Mouse (Mus musculus) spleen, postnatal 4 days (tissue): ENCODE measurements around the gene Hapln4.
A peak's percentile ranks its signal among the peaks of the same experiment; 100 is the strongest.

ENCODE experiments used
- DNase-seq, 2 experiments: peaks; one replicate each; pipeline ENCODE4 v3.0.0; 2022; ENCODE audit warnings: low spot score in 2 of 2

Gene Hapln4

DNA sequence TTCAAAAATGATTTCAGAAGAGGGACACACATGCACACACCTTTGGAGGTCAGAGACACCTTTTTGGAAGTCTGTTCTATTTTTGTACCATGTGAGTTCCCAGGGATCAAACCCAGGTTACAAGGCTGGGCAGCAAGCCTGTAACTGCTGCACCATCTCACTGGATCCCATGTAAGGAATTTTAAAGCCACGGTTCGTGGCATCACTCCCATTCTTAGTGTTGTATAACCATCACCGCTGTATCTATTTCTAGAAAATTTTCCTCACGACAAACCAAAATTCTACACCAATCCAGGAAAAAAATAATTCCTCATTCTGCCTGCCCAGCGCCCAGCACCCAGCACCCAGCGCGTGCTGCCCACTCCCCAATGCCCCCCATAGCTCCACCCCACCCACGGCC lies 16.0 kb downstream of the Hapln4 start:
- DNase-seq, result no peak

DNA sequence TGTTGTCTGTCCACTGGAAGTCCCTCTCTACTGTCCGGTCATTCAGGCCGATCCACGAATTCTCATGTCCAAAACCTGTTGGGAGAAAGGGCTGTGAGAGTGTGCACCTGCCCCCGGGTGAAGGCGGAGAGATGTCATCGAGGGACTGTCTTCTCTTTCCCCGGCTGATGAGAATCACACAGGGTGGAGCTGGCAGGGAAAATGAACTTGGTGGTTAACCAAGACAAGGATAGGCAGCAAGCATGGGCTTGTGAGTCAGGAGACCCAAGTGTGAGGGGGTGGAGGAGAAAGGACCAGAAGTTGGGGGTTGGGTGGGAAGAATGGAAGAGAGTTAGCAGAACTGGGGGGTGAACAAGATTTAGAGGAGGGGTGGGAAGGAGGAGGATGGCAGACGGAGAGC lies 17.0 kb downstream of the Hapln4 start:
- DNase-seq, result no peak

DNA sequence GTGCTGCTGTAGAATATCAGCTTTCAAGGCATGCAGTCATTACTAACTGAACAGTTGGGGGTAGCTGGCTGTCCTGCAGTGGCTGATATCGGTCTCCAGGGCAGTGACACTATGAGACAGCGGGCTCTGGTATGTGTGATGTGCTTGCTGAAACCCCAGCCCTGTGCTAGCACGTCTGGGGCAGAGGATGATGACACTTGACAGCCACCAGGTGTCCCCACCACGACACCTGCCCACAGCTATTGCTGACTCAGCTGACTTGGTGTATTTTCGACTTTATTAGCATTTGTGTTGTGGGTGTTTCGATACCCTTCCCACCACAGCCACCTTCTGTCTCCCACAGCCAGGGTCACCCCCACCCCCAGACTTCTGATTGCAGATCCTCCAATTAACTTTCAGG lies 21.2 kb downstream of the Hapln4 start:
- DNase-seq, result peak; percentile 39 to 75

DNA sequence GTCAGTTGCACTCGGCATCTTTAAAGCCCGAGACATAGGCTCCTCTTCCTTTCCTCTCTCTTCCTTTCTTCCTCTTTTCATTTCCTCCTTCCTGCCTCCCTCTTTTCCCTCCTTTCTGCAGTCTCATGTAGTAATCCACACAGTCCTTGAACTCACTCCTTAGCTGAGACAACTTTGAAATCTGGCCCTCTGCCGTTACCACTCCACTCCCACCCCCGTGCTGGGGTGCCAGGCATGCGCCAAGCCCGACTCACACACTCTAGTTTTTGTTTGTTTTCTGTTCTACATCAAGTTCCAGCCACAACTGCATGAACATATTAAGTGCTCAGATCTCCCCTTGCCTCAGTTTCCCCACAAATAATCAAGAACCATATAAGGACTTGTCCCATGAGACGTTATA lies 21.7 kb downstream of the Hapln4 start:
- DNase-seq, result no peak

DNA sequence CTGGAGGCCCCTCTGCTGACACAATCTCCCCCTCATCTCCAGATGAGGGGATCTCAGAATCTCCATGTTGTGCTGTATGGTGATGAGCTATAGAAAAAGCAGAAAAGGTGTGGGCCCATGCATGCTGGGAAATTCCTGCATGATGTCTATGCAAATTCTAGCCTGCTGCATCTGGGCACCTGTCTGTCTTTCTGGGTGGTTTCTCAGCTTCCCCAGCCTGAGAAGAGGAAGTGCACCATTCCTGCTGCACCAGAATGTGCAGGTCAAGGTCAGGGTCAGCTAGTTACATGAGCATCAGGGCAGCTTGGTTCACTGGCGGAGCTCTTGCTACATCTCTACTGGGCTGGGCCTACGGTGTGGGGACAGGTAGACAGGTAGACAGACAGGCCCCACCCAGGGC lies 27.2 kb downstream of the Hapln4 start:
- no peak for DNase-seq

DNA sequence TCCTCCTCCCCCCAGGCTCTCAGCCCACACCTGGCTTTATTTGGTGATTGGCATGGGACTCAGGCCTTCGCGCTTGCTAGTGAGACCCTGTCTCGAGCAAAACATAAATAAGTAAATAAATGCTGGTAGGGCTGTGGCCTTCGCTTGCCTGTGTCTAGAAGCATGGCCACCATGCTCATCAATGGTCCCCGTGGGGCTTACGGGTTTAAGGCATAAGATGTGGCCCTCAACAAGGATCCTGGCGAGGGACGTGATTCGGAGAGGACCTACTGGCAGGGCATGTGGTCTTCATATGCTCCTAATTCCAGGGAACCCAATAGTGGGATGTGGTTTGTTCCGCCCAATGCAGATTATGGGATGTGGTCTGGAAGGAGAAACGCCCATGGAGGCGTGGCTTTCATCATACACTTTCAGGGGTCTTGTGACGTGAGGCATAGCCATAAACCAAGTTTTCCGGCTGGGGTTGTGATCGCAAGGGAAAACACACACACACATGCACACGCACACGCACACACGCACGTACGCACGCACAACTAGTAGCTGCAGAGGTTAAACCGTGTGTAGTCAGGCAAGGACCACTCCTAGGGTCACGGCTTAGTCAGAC lies 28.0 kb downstream of the Hapln4 start:
- DNase-seq, result no peak

DNA sequence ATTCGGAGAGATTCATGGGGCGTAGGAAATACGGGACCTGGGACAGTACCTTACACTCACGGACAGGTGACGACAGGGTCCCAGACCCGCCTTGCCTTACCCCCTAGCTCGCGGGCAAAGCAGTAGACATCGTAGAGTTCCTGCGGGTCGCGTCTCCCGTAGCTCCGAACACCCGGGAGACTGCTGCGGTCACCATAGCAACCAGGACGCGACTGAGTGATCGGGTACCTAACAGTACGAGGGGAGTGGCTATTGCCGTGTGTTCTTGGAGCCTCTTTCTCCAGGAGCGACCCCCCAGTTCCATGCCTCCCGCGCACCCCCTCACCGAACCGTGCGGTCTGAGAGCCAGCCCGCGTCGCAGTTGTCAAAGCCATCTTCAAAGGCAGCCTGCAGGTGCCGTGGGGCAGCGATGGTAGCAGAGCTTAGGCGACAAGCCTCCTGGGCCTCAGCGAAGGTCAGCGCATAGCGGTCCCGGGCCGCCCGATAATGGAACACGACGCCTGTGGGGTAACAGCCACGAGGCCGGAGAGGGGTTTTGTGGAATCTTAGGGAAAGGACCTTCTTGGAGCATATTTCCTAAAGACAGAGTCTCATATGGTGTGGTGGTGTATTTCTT lies 29.3 kb downstream of the Hapln4 start:
- no peak for DNase-seq

DNA sequence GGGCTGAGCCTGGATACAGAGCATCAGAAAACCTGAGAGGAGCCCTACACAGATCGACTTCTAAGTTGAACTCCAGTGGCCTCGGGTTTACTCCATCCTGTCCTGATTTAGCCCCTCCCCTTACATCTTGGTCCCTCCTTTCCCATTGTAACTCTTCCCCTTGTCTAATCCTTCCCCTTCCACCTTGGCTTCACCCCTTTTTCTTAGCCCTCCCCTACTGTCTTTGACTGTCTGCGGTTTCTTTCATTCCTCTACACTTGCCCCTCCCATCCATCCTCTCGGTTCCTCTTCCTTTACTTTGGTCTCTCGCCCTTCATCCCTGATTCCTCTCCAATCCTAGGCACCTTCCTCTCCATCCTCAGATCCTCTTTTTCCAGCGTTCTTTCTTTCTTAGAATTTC lies 31.2 kb downstream of the Hapln4 start:
- DNase-seq, result no peak

DNA sequence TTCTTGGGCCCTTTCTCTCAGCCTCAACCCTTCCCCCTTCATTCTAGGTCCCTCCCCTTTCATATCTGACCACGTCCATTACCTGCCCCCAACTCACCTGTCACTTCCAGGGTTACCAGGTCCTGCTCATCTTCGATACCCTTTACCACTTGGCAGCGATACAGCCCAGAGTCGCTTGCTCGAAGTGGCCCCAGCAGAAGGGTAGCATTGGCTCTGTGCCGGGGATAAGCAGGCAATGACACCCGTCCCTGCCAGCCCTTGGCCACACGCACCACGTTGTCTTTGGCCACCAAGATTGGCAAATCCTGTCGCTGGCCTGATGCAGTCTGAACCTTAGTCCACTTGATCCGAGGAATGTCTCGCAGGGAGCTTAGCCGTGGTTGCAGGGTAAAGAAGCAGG lies 31.6 kb downstream of the Hapln4 start:
- DNase-seq, result no peak

DNA sequence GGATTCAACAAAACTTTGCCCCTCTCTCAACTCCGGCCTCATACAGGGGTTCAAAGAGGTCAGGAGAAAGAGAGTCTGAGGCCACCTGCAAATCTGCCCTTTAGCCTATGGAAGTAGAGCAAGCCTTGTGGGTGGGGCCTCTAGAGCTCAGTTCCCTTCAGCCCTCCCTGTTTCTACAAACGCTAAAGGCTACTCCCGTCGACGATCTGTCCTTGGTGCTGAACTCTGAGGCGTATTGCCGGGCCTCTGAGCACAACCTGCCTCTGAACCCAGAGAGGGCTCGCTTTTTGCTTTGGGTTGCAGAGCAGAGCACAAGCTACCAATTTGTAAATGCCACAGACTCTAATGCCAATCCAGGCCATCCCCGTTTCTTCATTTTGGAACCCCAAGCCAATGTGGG lies 34.4 kb downstream of the Hapln4 start:
- DNase-seq, result peak in 1 of 2 experiments; percentile 52

DNA sequence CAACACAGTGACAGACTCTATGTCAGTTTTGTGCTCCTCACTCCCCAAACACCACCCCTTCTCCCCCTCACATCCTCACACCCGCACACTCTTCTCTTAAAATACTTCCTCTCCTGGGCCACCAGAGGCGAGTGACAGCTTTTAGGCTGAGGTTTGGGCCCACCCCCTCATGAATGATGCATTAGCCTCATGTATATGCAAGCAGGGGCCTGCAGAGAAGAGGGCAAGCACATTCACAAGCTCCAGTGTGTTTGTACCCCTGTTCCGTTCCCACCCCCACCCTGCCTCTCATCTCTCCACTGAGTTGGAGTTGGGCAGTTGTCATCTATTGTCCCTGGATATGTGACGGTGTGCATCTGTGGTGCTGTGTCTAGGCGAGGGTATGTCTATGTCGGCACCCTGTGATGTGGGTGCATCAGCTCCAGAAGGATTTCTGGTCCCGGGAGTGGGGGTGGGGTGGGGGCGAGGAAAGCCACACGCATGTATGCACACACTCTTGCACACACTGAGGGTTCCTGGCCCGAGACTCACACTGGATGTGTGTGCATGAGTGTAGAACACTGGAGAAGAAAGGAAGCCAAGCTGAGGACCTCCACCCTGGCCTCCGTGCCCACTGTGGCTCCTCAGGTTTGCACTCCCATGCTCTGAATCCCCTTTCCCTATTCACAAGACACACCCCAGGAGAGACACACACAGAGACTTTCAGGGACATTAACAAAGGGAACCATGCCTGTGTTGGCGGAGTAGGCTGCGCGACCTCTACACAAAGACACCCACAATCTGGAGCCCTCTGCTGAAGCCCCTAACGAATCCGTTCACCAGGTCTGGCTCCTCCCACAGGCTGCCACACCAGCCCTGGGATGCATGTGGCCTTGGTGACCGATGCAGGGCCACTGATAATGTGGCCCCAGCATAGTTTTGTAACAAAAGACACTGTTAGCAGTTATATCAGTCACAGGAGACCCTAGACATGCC lies 35.8 kb downstream of the Hapln4 start:
- DNase-seq, result no peak

DNA sequence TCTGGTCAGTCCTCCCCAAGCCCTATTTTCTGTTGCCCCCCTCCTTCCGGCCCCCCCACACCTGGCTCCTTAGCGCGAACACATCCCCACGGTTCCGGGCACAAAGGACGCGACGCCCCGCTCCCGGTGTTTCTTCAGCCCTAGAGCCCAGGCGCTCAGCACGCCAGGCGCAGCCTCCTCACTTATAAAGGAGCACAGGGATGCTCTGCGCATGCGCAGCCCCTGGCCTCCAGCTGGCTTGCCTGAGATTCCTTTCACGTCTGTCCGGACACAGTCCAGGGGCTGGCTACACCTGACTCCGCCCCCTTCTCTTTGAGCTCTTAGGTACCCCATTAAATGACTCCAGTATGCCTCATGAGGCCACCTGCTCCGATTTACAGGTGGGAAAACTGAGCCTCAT lies 37.4 kb downstream of the Hapln4 start, which contains the start of gene Ncan:
Gene Ncan (minus strand): TSS at position 207 of the 400 bp plus-strand sequence.
- no peak for DNase-seq

DNA sequence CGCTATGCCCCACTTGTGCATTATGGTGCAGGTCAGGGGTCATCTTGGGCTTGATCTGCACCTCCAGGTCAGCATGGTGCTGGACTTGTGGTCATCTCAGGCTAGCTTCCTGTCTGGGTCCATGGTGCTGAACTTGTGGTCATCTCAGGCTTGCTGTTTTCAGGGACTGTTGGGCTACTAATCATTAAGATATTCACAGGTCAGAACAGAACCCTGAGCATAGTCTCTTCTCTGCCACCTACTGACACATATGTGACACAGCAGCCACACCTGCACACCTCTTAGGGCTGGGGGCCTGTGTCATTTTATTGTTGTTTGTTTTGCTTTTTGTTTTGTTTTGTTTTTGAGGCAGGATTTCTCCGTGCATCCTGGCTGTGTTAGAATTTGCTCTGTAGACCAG lies 39.6 kb downstream of the Hapln4 start:
- DNase-seq, result no peak

DNA sequence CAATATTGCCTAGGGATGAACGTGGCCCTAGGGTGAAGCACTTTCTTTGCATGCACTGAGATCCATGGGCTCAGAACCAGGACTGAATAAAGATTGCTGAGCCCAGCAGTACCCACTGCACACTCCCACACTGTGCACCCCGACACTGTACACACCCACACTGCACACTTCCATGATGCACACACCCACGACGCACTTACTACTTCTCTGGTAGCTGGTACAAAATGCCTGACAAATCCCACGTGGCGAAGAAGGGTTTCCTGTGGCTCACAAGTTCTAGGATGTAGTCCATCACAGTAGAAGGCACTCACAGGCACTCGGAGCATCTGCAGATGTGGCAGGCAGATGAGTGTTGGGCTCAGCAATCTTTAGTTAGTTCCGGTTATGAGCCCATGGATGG lies 41.7 kb downstream of the Hapln4 start:
- no peak for DNase-seq

DNA sequence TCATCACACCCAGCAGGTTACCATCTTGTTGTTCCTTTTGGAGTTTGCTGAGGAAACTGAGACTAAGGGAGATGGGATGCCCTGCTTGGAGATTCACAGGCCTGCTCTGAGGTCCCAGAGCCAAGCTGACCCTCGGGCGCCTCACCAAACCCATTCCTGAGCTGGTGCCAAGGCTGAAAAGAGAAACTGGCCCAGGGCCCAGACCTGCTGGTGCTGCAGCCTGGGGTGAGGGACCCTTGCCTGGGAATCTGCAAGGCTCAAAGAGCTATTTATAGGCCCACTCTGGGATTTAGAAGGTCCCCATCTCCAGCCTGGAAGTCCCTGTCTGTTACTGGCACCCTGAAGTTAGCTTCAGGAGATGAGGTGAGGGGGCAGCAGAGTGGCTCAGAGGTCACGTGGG lies 45.2 kb downstream of the Hapln4 start:
- no peak for DNase-seq

DNA sequence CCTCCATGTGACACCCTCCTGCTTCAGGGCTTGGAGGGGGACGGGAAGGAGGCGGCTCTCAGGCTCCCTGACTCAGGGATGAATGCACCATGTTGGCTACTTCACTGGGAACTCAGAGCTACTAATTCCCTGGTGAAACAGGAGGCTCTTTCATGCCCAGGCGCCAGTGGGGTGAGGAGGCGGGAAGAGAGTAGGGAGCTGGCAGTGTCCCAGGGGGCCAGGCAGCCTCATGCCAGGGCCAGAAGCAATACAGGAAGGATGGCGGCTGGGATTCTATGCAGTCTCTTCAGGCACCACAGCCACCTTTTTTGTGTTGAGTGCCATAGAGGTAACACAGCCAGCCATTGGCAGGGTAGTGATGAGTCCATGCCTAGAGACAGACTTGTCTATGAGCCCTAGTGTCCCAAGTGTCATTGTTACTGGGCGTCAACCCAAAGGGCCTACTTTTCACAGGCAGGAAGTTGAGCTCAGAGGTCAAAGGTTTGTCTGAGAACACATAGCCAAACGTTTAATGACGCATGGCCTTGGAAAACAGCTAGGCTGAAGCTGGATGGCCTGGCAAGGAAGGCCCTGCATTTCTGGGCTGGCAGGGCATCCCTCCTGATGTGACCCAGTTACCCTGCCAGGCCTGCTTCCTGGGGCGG lies 46.2 kb downstream of the Hapln4 start:
- DNase-seq, result no peak

DNA sequence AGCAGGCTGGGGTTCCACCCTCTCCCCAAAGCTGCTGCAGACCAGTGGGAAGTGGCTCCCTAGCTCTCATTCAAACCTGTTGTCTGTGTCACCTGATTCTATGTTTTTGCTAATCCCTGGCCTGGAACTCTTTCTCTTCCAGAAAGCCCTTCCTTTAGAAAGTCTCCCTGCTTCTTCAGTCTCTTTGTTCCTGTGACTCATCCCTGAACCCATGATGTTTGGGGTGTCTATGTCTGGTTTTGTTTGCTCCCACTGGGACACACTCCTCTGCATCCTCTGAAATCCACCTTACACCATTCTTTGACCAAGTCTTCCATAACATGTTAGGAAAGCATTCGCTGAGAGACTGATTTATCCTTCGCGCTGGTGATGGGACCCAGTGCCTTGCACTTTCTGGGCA lies 46.8 kb downstream of the Hapln4 start:
- DNase-seq, result no peak

DNA sequence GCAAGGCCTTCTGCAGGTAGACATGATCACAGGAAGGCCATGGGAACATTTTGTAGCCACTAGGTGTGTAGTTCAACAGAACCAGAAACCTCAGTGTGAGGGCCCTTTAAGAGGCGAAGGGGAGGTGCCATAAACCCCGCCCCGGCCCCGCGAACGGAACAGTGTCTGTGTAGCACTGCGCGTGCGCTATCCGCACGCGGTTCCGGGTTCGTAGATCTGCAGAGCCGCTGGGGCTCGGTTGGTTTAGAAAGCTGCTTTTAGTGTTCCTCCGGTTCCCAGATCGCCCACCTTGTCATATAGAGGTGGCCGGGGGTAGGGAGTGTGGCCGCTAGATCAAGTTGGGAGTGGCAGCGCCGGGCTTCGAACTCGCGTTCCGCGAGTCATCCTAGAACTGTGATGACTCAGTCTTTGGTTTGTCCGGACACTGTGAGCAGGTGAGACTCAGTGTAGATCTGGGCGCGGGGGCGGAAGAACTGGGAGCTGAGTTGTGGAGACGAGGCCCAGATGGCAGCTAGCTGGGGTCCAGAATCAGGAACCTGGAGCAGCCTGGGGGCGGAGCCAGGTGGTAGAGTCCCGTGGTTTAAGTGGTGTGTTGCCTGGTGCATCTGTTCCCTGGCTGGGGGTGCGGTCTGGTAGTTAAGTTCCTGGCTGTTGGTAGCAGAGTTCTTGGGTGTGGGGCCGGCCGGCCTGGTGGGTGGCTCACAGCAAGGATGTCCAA lies 48.1 kb downstream of the Hapln4 start, which contains the start of gene Nr2c2ap:
Gene Nr2c2ap (plus strand): TSS at position 168 of the 718 bp plus-strand sequence.
- peak; percentile 82 to 92 for DNase-seq

DNA sequence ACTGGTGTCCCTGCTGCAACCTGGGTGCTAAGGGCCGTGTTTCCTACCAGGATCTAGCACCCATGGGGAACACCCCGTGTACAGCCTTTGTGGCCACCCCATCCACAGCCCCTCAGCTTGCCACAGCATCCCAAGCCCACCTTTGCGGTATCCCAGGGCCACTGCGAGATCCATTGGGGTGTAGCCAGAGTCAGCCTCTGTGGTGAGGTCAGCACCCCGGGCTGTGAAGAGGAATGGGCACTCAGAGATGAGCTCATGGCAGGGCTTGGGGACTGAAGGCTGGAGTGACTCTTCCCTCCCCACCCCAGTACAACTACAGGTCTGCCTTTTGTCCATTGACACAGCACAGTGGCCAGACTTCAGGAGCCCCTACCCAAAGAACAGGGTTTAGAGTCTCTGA lies 50.8 kb downstream of the Hapln4 start:
- DNase-seq, result no peak

DNA sequence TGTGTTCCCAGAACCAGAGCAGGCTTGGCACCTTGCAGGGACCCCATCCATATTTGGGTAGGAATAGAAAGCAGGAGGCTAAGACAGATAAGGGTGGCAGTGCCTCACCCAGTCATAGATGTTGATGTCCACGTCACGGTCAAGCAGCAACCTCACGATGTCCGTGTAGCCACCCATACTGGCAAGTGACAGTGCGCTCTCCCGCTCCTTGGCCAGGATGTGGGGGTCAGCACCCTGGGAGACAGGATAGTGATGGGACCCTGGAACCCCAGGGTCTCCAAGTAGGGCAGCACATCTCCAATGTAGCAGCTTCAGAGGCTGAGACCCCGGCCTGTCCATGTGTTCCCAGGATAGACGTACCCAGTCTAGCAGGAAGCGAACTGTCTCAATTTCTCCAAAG lies 51.7 kb downstream of the Hapln4 start:
- DNase-seq, result no peak

DNA sequence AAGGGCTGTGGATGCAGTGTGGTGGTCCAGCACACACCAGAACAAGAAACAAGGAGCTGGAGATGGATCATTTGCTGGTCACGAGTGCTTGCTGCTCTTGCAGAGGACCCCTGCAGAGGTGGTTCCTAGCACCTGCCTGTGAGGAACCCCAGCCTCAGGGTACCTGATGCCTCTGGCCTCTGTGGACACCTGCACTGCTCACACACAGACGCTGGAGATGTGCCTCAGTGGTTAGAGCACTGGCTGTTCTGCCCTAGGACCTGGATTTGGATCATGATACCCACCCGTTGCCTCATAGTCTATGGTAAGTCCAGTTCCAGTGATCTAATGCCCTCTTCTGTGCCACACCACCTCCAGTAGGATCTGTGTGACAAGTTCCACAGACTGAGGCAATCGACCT lies 53.3 kb downstream of the Hapln4 start:
- DNase-seq, result no peak

DNA sequence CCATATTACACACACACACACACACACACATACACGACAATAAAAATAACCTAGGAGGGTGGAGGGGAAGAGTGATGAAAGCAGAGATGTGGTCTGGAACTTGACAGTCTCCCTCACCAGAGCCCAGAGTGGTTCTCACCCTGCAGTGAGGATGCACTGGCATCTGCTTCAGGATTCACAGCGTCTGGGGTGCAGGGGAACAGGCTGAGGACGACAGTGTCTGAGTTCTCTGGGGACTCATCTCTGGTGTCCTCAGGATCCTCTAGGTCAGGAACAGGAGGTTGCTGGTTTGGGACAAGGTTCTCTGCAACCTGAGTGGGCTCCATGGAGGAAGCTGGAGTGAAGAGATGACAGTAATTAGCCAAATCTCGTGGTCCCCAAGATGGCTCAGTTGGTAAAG lies 54.6 kb downstream of the Hapln4 start:
- DNase-seq, result no peak
